Mouse (Mus musculus): ENCODE measurements around the gene Fam19a4.
"Not testable (repeated sequence)": the region's sequence is repeated elsewhere in the genome, so short reads cannot be mapped to it uniquely, and the experiment has no call there.

Gene Fam19a4

GRCm38 (mm10) chr6:96944796-96945195, 115.4 kb downstream of the Fam19a4 start:
- DNase-seq (ENCODE audit: low spot score), result no peak

- no peak for DNase-seq (ENCODE audit: low spot score)
These were observed 124.4 kb downstream of the Fam19a4 start for GRCm38 (mm10) chr6:96935776-96936175.

- no peak for DNase-seq (ENCODE audit: low spot score)
These were observed 151.1 kb downstream of the Fam19a4 start for GRCm38 (mm10) chr6:96909061-96909480.

GRCm38 (mm10) chr6:96877105-96877504, 183.1 kb downstream of the Fam19a4 start:
- not testable (repeated sequence) for DNase-seq (ENCODE audit: low spot score)

- not testable (repeated sequence) for DNase-seq (ENCODE audit: low spot score)
These were observed 183.6 kb downstream of the Fam19a4 start for GRCm38 (mm10) chr6:96876651-96877050.

- no peak for DNase-seq (ENCODE audit: low spot score)
These were observed 207.1 kb downstream of the Fam19a4 start for GRCm38 (mm10) chr6:96853065-96853464.

GRCm38 (mm10) chr6:96843944-96844343, 216.3 kb downstream of the Fam19a4 start:
- no peak for DNase-seq (ENCODE audit: low spot score)

- no peak for DNase-seq (ENCODE audit: low spot score)
These were observed 219.6 kb downstream of the Fam19a4 start for GRCm38 (mm10) chr6:96840634-96841033.

GRCm38 (mm10) chr6:96826626-96827025, 233.6 kb downstream of the Fam19a4 start:
- DNase-seq (ENCODE audit: low spot score), result no peak

GRCm38 (mm10) chr6:96802981-96803380, 257.2 kb downstream of the Fam19a4 start:
- no peak for DNase-seq (ENCODE audit: low spot score)

- no peak for DNase-seq (ENCODE audit: low spot score)
These were observed 261.5 kb downstream of the Fam19a4 start for GRCm38 (mm10) chr6:96798746-96799145.

GRCm38 (mm10) chr6:96797451-96797850, 262.8 kb downstream of the Fam19a4 start:
- no peak for DNase-seq (ENCODE audit: low spot score)
